Mouse (Mus musculus) spleen, adult 2 months (tissue): Measurements from ENCODE around the gene Mis12. TPM values are rescaled to one million over a fixed set of nuclear protein-coding genes. Genes with fewer than 3 reads are reported as not detected.
A peak's percentile ranks its signal among the peaks of the same experiment; 100 is the strongest.

Experiments
- DNase-seq, 2 experiments: peaks; one replicate each; pipeline versions ENCODE4 v3.0.0 to v3.0.0-alpha.2; 2012 to 2021; ENCODE audit warnings: low spot score in 2 of 2, low read depth in 1 of 2
- H3K27ac ChIP-seq: fragments of 200-500 bp; 2 replicates; pipeline ENCODE4 v1.5.1; 2012; ENCODE audit warnings: low read length, inconsistent platforms; ENCODE audit not compliant: insufficient read depth
- H3K27me3 ChIP-seq: fragments of 200-500 bp; 2 replicates; pipeline ENCODE4 v1.6.1; 2012; ENCODE audit warnings: mild to moderate bottlenecking, moderate library complexity, low read length, inconsistent platforms; ENCODE audit not compliant: control insufficient read depth, insufficient read depth
- H3K36me3 ChIP-seq: fragments of 200-500 bp; 2 replicates; pipeline ENCODE4 v1.6.1; 2012; ENCODE audit warnings: mild to moderate bottlenecking, low read length, inconsistent platforms; ENCODE audit not compliant: control insufficient read depth, insufficient read depth
- H3K4me1 ChIP-seq: fragments of 200-500 bp; 2 replicates; pipeline ENCODE4 v1.6.1; 2011; ENCODE audit warnings: inconsistent platforms; ENCODE audit not compliant: control insufficient read depth, insufficient read depth, insufficient read length
- H3K4me3 ChIP-seq: fragments of 200-500 bp; 2 replicates; pipeline ENCODE4 v1.5.1; 2011; ENCODE audit warnings: mild to moderate bottlenecking, inconsistent platforms; ENCODE audit not compliant: insufficient read depth, insufficient read length; ENCODE audit errors: extremely low read depth
- CTCF ChIP-seq: fragments of 200-500 bp; IDR thresholded peaks from 2 replicates; pipeline ENCODE4 v1.5.1; 2011; ENCODE audit warnings: mild to moderate bottlenecking, inconsistent platforms; ENCODE audit not compliant: insufficient read depth, insufficient read length, insufficient replicate concordance; ENCODE audit errors: extremely low read depth
- POLR2A ChIP-seq: fragments of 200-500 bp; IDR thresholded peaks from 2 replicates; pipeline ENCODE4 v1.6.1; 2011; ENCODE audit warnings: low read depth, low read length, inconsistent platforms
- WGBS: fragments of 180-500 bp; shearing (Covaris S2); methylation state at CpG from one replicate; pipeline ENCODE4 v1.1.7; 2018; 5-methylcytosine and 5-hydroxymethylcytosine counted together
- polyA plus RNA-seq: library from polyadenylated mRNA; depleted of rRNA; stranded (reverse); fragments of >200 nt; gene quantifications from 2 replicates; pipeline ENCODE4 v1.2.3, GENCODE M21; 2012

Gene Mis12
- polyA plus RNA-seq, 1 experiment = 2.9 TPM

GRCm38 (mm10) chr11:71001167-71001566, 18.2 kb upstream of the Mis12 start:
- H3K4me3 ChIP-seq = no peak overlapping the region
- no peak overlapping the region for H3K27ac ChIP-seq
- no peaks in the 10 kb centered on the region for H3K27me3 ChIP-seq
- 90% methylated on average over 4 of the region's 4 CpGs for WGBS
- DNase-seq = no peak
- H3K36me3 ChIP-seq = peaks cover 14% of the 10 kb centered on the region
- no peaks in the 10 kb centered on the region; the same call in none of the 2 replicates for H3K4me1 ChIP-seq
- TF ChIP-seq POLR2A (no peak), CTCF (no peak)

- Histone ChIP-seq H3K36me3 (peaks cover 11% of the 10 kb centered on the region), H3K27ac (peak overlapping the region; percentile 37), H3K4me3 (peak overlapping the region; percentile 81), H3K4me1 (no peaks in the 10 kb centered on the region; the same call in none of the 2 replicates), H3K27me3 (no peaks in the 10 kb centered on the region)
- under 1% methylated on average over 49 of the region's 49 CpGs for WGBS
- DNase-seq = no peak
- no peak for TF ChIP-seq CTCF
- no peak for TF ChIP-seq POLR2A
Measured at GRCm38 (mm10) chr11:71003611-71004315, 15.6 kb upstream of the Mis12 start.

GRCm38 (mm10) chr11:71004316-71004773, 15.1 kb upstream of the Mis12 start, which contains the start of gene Dhx33:
Dhx33 (minus strand) TSS chr11:71004437.
- peak; percentile 95 to 98 for DNase-seq

GRCm38 (mm10) chr11:71005046-71005445, 14.4 kb upstream of the Mis12 start:
- Histone ChIP-seq H3K4me1 (no peaks in the 10 kb centered on the region; the same call in none of the 2 replicates), H3K4me3 (no peak overlapping the region), H3K27ac (no peak overlapping the region), H3K27me3 (no peaks in the 10 kb centered on the region), H3K36me3 (peaks cover 14% of the 10 kb centered on the region)
- TF ChIP-seq CTCF = no peak
- TF ChIP-seq POLR2A = no peak
- WGBS = 38% methylated on average over 5 of the region's 5 CpGs
- DNase-seq = no peak

More at GRCm38 (mm10) chr11:71004316-71004773, 15.1 kb upstream of the Mis12 start, which contains the start of gene Dhx33:
- Histone ChIP-seq H3K36me3 (peaks cover 11% of the 10 kb centered on the region), H3K27me3 (no peaks in the 10 kb centered on the region), H3K4me3 (peak within 1 kb of the TSS; percentile 81), H3K4me1 (no peaks in the 10 kb centered on the region; the same call in none of the 2 replicates), H3K27ac (peak within 1 kb of the TSS; percentile 37)
- under 1% methylated on average over 35 of the region's 35 CpGs for WGBS
- TF ChIP-seq CTCF (no peak), POLR2A (no peak; the same call in 1 of the 2 replicates)

- Histone ChIP-seq H3K27me3 (no peaks in the 10 kb centered on the region), H3K4me3 (no peak overlapping the region), H3K36me3 (peaks cover 19% of the 10 kb centered on the region), H3K27ac (no peak overlapping the region), H3K4me1 (no peaks in the 10 kb centered on the region; the same call in none of the 2 replicates)
- 94% methylated on average over 6 of the region's 6 CpGs for WGBS
- no peak for DNase-seq
- TF ChIP-seq CTCF (no peak), POLR2A (no peak)
Measured at GRCm38 (mm10) chr11:71007026-71007425, 12.4 kb upstream of the Mis12 start.

- no peaks in the 10 kb centered on the region; the same call in none of the 2 replicates for H3K4me1 ChIP-seq
- peaks cover 23% of the 10 kb centered on the region for H3K36me3 ChIP-seq
- DNase-seq = no peak
- TF ChIP-seq POLR2A = no peak
- no peak for TF ChIP-seq CTCF
- H3K27me3 ChIP-seq = no peaks in the 10 kb centered on the region
- H3K4me3 ChIP-seq = no peak overlapping the region
- WGBS = 89% methylated on average over 7 of the region's 7 CpGs
- H3K27ac ChIP-seq = no peak overlapping the region
Measured at GRCm38 (mm10) chr11:71007831-71008230, 11.6 kb upstream of the Mis12 start.

GRCm38 (mm10) chr11:71008321-71008720, 11.1 kb upstream of the Mis12 start:
- WGBS = 81% methylated on average over 3 of the region's 3 CpGs
- Histone ChIP-seq H3K36me3 (peaks cover 25% of the 10 kb centered on the region), H3K27me3 (no peaks in the 10 kb centered on the region), H3K27ac (no peak overlapping the region), H3K4me1 (no peaks in the 10 kb centered on the region; the same call in none of the 2 replicates), H3K4me3 (no peak overlapping the region)
- DNase-seq = no peak
- TF ChIP-seq POLR2A = no peak
- no peak for TF ChIP-seq CTCF
